Mouse (Mus musculus) CH12.LX (cell line): ENCODE measurements around the gene Zbed4.

Experiments used
- CTCF ChIP-seq, 2 experiments: IDR thresholded peaks in 1 of 2; conservative IDR thresholded peaks in 1 of 2; 2 replicates each; pipeline ENCODE4 v1.5.1; 2011 to 2012; ENCODE audit warnings: low read depth in 2 of 2, low read length in 2 of 2, improper control_type of control experiment in 1 of 2, inconsistent platforms in 1 of 2, mild to moderate bottlenecking in 1 of 2, moderate library complexity in 1 of 2
- ELF1 ChIP-seq: IDR thresholded peaks from 2 replicates; pipeline ENCODE4 v1.6.1; 2014; ENCODE audit warnings: low read depth, mild to moderate bottlenecking, inconsistent platforms, low read length, improper control_type of control experiment
- EP300 ChIP-seq: IDR thresholded peaks from 2 replicates; pipeline ENCODE4 v1.6.1; 2011; ENCODE audit warnings: low read length, improper control_type of control experiment
- MXI1 ChIP-seq: IDR thresholded peaks from 2 replicates; pipeline ENCODE4 v1.6.1; 2011; ENCODE audit warnings: mild to moderate bottlenecking, low read depth, low read length, improper control_type of control experiment
- POLR2A ChIP-seq: IDR thresholded peaks from 2 replicates; pipeline ENCODE4 v1.6.1; 2011; ENCODE audit warnings: low read depth, mild to moderate bottlenecking, improper control_type of control experiment, low read length
- POLR2AphosphoS2 ChIP-seq: IDR thresholded peaks from 2 replicates; pipeline ENCODE4 v1.6.1; 2011; ENCODE audit warnings: low read depth, low read length, improper control_type of control experiment
- SMC3 ChIP-seq: IDR thresholded peaks from 2 replicates; pipeline ENCODE4 v1.6.1; 2011; ENCODE audit warnings: low read depth, low read length, improper control_type of control experiment
- USF2 ChIP-seq: conservative IDR thresholded peaks from 2 replicates; pipeline ENCODE4 v1.6.1; 2011; ENCODE audit warnings: low read depth, low read length, improper control_type of control experiment
- ZC3H11A ChIP-seq: IDR thresholded peaks from 2 replicates; pipeline ENCODE4 v1.6.1; 2012; ENCODE audit warnings: low read depth, mild to moderate bottlenecking, inconsistent platforms, low read length, improper control_type of control experiment
- ZMIZ1 ChIP-seq: IDR thresholded peaks from 2 replicates; pipeline ENCODE4 v1.6.1; 2012; ENCODE audit warnings: low read depth, mild to moderate bottlenecking, inconsistent platforms, low read length, improper control_type of control experiment
- ZNF384 ChIP-seq: IDR thresholded peaks from 2 replicates; pipeline ENCODE4 v1.6.1; 2012; ENCODE audit warnings: low read depth, low read length, improper control_type of control experiment, inconsistent platforms

- TF ChIP-seq ZC3H11A, result no peak
- no peak for TF ChIP-seq EP300
- no peak for TF ChIP-seq CTCF (conservative IDR thresholded peaks at IDR 0.05 in 1 of 2, IDR thresholded peaks at IDR 0.05 in 1 of 2; ENCODE audit: low read depth in 2 of 2, low read length in 2 of 2)
- no peak for TF ChIP-seq POLR2A
- TF ChIP-seq ZMIZ1, result no peak
- no peak for TF ChIP-seq ELF1
- TF ChIP-seq POLR2AphosphoS2, result no peak
- TF ChIP-seq USF2, result no peak
- no peak for TF ChIP-seq ZNF384
- no peak for TF ChIP-seq MXI1
- TF ChIP-seq SMC3, result no peak
Observed at GRCm38 (mm10) chr15:88741366-88741765, 10.1 kb upstream of the Zbed4 start.
